Comparison of ENCODE assay signal across 8 mouse cellular contexts in the genomic region with DNA sequence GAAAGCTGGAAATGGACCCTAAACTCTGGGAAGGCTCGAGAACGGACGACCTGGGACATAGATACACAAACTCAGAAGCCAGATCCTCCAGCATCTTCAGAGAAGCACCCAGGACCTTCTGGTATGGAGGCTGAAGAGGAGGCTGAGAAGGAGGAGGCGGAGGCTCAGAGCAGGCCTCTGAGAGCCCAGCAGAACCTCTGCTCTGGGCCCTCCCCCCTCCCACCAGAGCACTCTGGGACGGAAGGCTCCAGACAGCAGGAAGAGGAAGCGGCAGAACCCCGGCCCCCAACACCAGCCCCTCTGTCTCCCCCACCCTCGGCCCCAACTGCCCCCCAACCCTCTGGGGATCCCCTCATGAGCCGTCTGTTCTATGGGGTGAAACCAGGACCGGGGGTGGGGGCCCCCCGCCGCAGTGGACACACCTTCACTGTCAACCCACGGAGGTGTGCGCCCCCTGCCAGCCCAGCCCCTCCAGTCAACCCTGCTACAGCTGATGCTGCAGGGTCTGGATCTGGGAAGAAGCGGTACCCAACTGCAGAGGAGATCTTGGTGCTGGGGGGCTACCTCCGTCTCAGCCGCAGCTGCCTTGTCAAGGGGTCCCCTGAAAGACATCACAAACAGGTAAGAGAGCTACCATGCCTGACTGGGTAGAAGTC. TPM values are rescaled to one million over a fixed set of nuclear protein-coding genes. Genes with fewer than 3 reads are reported as not detected.
DNase-seq lines count a peak whose midpoint lies in the region; ATAC-seq lines count a peak whose summit lies in the region.

No protein-coding gene starts in this region.

- peak overlapping the region; percentile 68 for H3K4me3 ChIP-seq in heart, embryonic 13.5 days
- peak overlapping the region; percentile 73 for H3K4me3 ChIP-seq in limb, embryonic 10.5 days
- H3K4me3 ChIP-seq in midbrain, embryonic 12.5 days = peak overlapping the region; percentile 60

- DNase-seq in embryo, embryonic 11 days = peak; percentile 10
- no peak for DNase-seq in embryo, embryonic 9.5 days (ENCODE audit: extremely low spot score)
- no peak for DNase-seq in limb, embryonic 10.5 days (ENCODE audit: low spot score)
- DNase-seq in thymus, postnatal 14 days = peak; percentile 78
- DNase-seq in embryo, embryonic 10.5 days (ENCODE audit: low spot score) = no peak

- peaks cover 30% of the 10 kb centered on the region for H3K36me3 ChIP-seq in heart, embryonic 13.5 days
- peaks cover 52% of the 10 kb centered on the region for H3K36me3 ChIP-seq in limb, embryonic 10.5 days
- H3K36me3 ChIP-seq in midbrain, embryonic 12.5 days = peaks cover 28% of the 10 kb centered on the region

- peak overlapping the region; percentile 91 for H3K9ac ChIP-seq in heart, embryonic 13.5 days
- H3K9ac ChIP-seq in midbrain, embryonic 12.5 days (replicated peaks) = peak overlapping the region; percentile 92

- H3K4me1 ChIP-seq in heart, embryonic 13.5 days = peaks cover 72% of the 10 kb centered on the region
- peaks cover 73% of the 10 kb centered on the region for H3K4me1 ChIP-seq in limb, embryonic 10.5 days
- peaks cover 64% of the 10 kb centered on the region for H3K4me1 ChIP-seq in midbrain, embryonic 12.5 days

- peak; percentile 46 for ATAC-seq in activated CD4-positive, CD25-positive, alpha-beta regulatory T cell, adult 4 months
- ATAC-seq in heart, embryonic 13.5 days (ENCODE audit: extremely low read depth, insufficient number of reproducible peaks, low FRiP score, low TSS enrichment) = no peak
- no peak for ATAC-seq in midbrain, embryonic 12.5 days (ENCODE audit: low FRiP score, low read depth)

- H3K27me3 ChIP-seq in heart, embryonic 13.5 days (replicated peaks) = no peaks in the 10 kb centered on the region
- H3K27me3 ChIP-seq in limb, embryonic 10.5 days (ENCODE audit: low read depth, poor library complexity, severe bottlenecking) = no peaks in the 10 kb centered on the region
- H3K27me3 ChIP-seq in midbrain, embryonic 12.5 days = no peaks in the 10 kb centered on the region

- no peaks in the 10 kb centered on the region for H3K9me3 ChIP-seq in heart, embryonic 13.5 days
- H3K9me3 ChIP-seq in limb, embryonic 10.5 days (replicated peaks) = no peaks in the 10 kb centered on the region
- 0 out of 2 replicates have a peak, but pooled peaks cover 5% of the 10 kb centered on the region for H3K9me3 ChIP-seq in midbrain, embryonic 12.5 days

- WGBS in heart, embryonic 13.5 days = 23% methylated on average over 15 of the region's 17 CpGs
- 53% methylated on average over 17 of the region's 17 CpGs for WGBS in limb, embryonic 10.5 days
- 43% methylated on average over 17 of the region's 17 CpGs for WGBS in midbrain, embryonic 12.5 days

- H3K27ac ChIP-seq in heart, embryonic 13.5 days (replicated peaks) = peak overlapping the region; percentile 97
- H3K27ac ChIP-seq in limb, embryonic 10.5 days = peak overlapping the region; percentile 97
- H3K27ac ChIP-seq in midbrain, embryonic 12.5 days (replicated peaks) = peak overlapping the region; percentile 43

- H3K4me2 ChIP-seq in heart, embryonic 13.5 days = peak overlapping the region; percentile 96
- H3K4me2 ChIP-seq in midbrain, embryonic 12.5 days (replicated peaks) = peak overlapping the region; percentile 100

RNA-seq across cellular contexts. Expression of gene Ppp1r18, which starts 2.9 kb away (rescaled TPM):
- polyA plus RNA-seq in activated CD4-positive, CD25-positive, alpha-beta regulatory T cell, adult 4 months (2017; shearing (Covaris generic)) = 100 to 1,000 TPM; 228 to 247 TPM
- 19.8 and 21.0 TPM in 2 replicates for polyA plus RNA-seq in heart, embryonic 13.5 days (2015; fragmentation: Nextera tagmentation; extraction: Ambion mirVana)
- polyA plus RNA-seq in limb, embryonic 10.5 days (2016; fragmentation: Nextera tagmentation; extraction: Ambion mirVana) = 21.4 and 22.1 TPM in 2 replicates
- 27.7 and 27.9 TPM in 2 replicates for polyA plus RNA-seq in midbrain, embryonic 12.5 days (2016; fragmentation: Nextera tagmentation; extraction: Ambion mirVana)

RNA-seq across cellular contexts. Expression of gene Nrm, which starts 7.2 kb away (rescaled TPM):
- polyA plus RNA-seq in activated CD4-positive, CD25-positive, alpha-beta regulatory T cell, adult 4 months (2017; shearing (Covaris generic)) = 10 to 100 TPM; 38.4 to 44.7 TPM
- polyA plus RNA-seq in heart, embryonic 13.5 days (2015; fragmentation: Nextera tagmentation; extraction: Ambion mirVana) = 43.5 and 50.5 TPM in 2 replicates
- 61.7 and 67.1 TPM in 2 replicates for polyA plus RNA-seq in limb, embryonic 10.5 days (2016; fragmentation: Nextera tagmentation; extraction: Ambion mirVana)
- 48.5 and 48.6 TPM in 2 replicates for polyA plus RNA-seq in midbrain, embryonic 12.5 days (2016; fragmentation: Nextera tagmentation; extraction: Ambion mirVana)

RNA-seq across cellular contexts. Expression of gene Dhx16, which starts 11.3 kb away (rescaled TPM):
- polyA plus RNA-seq in activated CD4-positive, CD25-positive, alpha-beta regulatory T cell, adult 4 months (2017; shearing (Covaris generic)) = 10 to 100 TPM; 19.6 to 26.9 TPM
- 22.8 and 27.7 TPM in 2 replicates for polyA plus RNA-seq in heart, embryonic 13.5 days (2015; fragmentation: Nextera tagmentation; extraction: Ambion mirVana)
- polyA plus RNA-seq in limb, embryonic 10.5 days (2016; fragmentation: Nextera tagmentation; extraction: Ambion mirVana) = 58.4 and 62.4 TPM in 2 replicates
- polyA plus RNA-seq in midbrain, embryonic 12.5 days (2016; fragmentation: Nextera tagmentation; extraction: Ambion mirVana) = 47.8 and 48.2 TPM in 2 replicates

RNA-seq across cellular contexts. Expression of gene Mdc1, which starts 27.0 kb away (rescaled TPM):
- 1 to 10 TPM; 4.1 to 6.4 TPM for polyA plus RNA-seq in activated CD4-positive, CD25-positive, alpha-beta regulatory T cell, adult 4 months (2017; shearing (Covaris generic))
- polyA plus RNA-seq in heart, embryonic 13.5 days (2015; fragmentation: Nextera tagmentation; extraction: Ambion mirVana) = 17.7 and 18.4 TPM in 2 replicates
- 23.2 and 27.3 TPM in 2 replicates for polyA plus RNA-seq in limb, embryonic 10.5 days (2016; fragmentation: Nextera tagmentation; extraction: Ambion mirVana)
- polyA plus RNA-seq in midbrain, embryonic 12.5 days (2016; fragmentation: Nextera tagmentation; extraction: Ambion mirVana) = 19.1 and 20.3 TPM in 2 replicates

RNA-seq across cellular contexts. Expression of gene 2310061I04Rik, which starts 28.9 kb away (rescaled TPM):
- 10 to 100 TPM; 12.4 to 17.5 TPM for polyA plus RNA-seq in activated CD4-positive, CD25-positive, alpha-beta regulatory T cell, adult 4 months (2017; shearing (Covaris generic))
- 25.2 and 31.3 TPM in 2 replicates for polyA plus RNA-seq in heart, embryonic 13.5 days (2015; fragmentation: Nextera tagmentation; extraction: Ambion mirVana)
- polyA plus RNA-seq in limb, embryonic 10.5 days (2016; fragmentation: Nextera tagmentation; extraction: Ambion mirVana) = 23.2 and 27.6 TPM in 2 replicates
- polyA plus RNA-seq in midbrain, embryonic 12.5 days (2016; fragmentation: Nextera tagmentation; extraction: Ambion mirVana) = 24.9 and 29.2 TPM in 2 replicates

Comparison
In these comparisons a context has a peak if more than half of its experiments do, and no peak if none do; other contexts are left out.
1. DNase-seq: peak in embryo, embryonic 11 days (single experiment) and thymus, postnatal 14 days (single experiment); none in embryo, embryonic 9.5 days (single experiment), limb, embryonic 10.5 days (single experiment) and embryo, embryonic 10.5 days (single experiment).
2. H3K27ac ChIP-seq: peak in every context shown above with its lines; median percentile 97 in heart, embryonic 13.5 days; 97 in limb, embryonic 10.5 days; 43 in midbrain, embryonic 12.5 days.
3. Peak in every context shown above with its lines, with median percentiles within 50 percentile points of each other: H3K4me3 ChIP-seq.